21 mouse cellular contexts compared by ENCODE assay signal in genomic region chr9:58283431-58283830, GRCm38 (mm10). TPM values are rescaled to one million over a fixed set of nuclear protein-coding genes. Genes with fewer than 3 reads are reported as not detected.
DNase-seq lines count a peak whose midpoint lies in the region; ATAC-seq and TF ChIP-seq lines count a peak whose summit lies in the region.
"Had no signal": no experiment of that assay in that cellular context is flagged by ENCODE, and none has a peak within 500 bp of the region (broad histone marks: within the 10 kb centered on the region; RNA-seq: fewer than 3 reads in every experiment).

No protein-coding gene starts in this region.

- no peak for ATAC-seq in heart, embryonic 13.5 days (ENCODE audit: extremely low read depth, insufficient number of reproducible peaks, low FRiP score, low TSS enrichment)
- ATAC-seq in lung, embryonic 14.5 days (ENCODE audit: insufficient read depth), result peak; percentile 29; the same call in 1 of the 2 replicates
- ATAC-seq in embryonic facial prominence, embryonic 14.5 days (ENCODE audit: low read depth), result no peak
- ATAC-seq in limb, embryonic 13.5 days (ENCODE audit: low FRiP score, low read depth), result no peak
- ATAC-seq in CD4-positive, CD25-positive, alpha-beta regulatory T cell, adult 4 months, result no peak
- ATAC-seq: hindbrain, embryonic 16.5 days had no signal

- DNase-seq in heart, adult 11 months, result no peak
- DNase-seq in lung, embryonic 14.5 days, result peak; percentile 59
- no peak for DNase-seq in lung, postnatal 4 days
- DNase-seq in embryonic facial prominence, embryonic 14.5 days (ENCODE audit: low spot score), result peak; percentile 47
- DNase-seq: adrenal gland, adult 2 months; gastrocnemius, postnatal 25 days; heart, postnatal 14 days; kidney, adult 11 months; kidney, postnatal 36 days; layer of hippocampus, adult 9-11 months; right cerebral cortex, postnatal 25 days had no signal

- H3K9me3 ChIP-seq in heart, embryonic 13.5 days, result no peaks in the 10 kb centered on the region
- no peaks in the 10 kb centered on the region for H3K9me3 ChIP-seq in lung, embryonic 14.5 days (ENCODE audit: low read depth, low read length)
- no peaks in the 10 kb centered on the region for H3K9me3 ChIP-seq in embryonic facial prominence, embryonic 14.5 days (ENCODE audit: control insufficient read depth, low read length)
- no peaks in the 10 kb centered on the region for H3K9me3 ChIP-seq in limb, embryonic 13.5 days
- H3K9me3 ChIP-seq: forebrain, embryonic 10.5 days; G1E; midbrain, embryonic 12.5 days; neural tube, embryonic 15.5 days had no signal

- 55% methylated on average over 7 of the region's 7 CpGs for WGBS in heart, embryonic 13.5 days
- 40% methylated on average over 7 of the region's 7 CpGs for WGBS in lung, embryonic 14.5 days
- WGBS in embryonic facial prominence, embryonic 14.5 days, result 44% methylated on average over 7 of the region's 7 CpGs
- 50% methylated on average over 7 of the region's 7 CpGs for WGBS in limb, embryonic 13.5 days

- H3K9ac ChIP-seq in heart, embryonic 13.5 days, result no peak overlapping the region
- H3K9ac ChIP-seq in lung, embryonic 14.5 days, result no peak overlapping the region
- no peak overlapping the region for H3K9ac ChIP-seq in embryonic facial prominence, embryonic 14.5 days (ENCODE audit: low read depth, low read length)
- no peak overlapping the region for H3K9ac ChIP-seq in limb, embryonic 13.5 days
- H3K9ac ChIP-seq: midbrain, embryonic 12.5 days; neural tube, embryonic 15.5 days had no signal

- H3K4me2 ChIP-seq in heart, embryonic 13.5 days, result no peak overlapping the region
- no peak overlapping the region for H3K4me2 ChIP-seq in lung, embryonic 14.5 days
- no peak overlapping the region for H3K4me2 ChIP-seq in embryonic facial prominence, embryonic 14.5 days (ENCODE audit: low read depth, low read length)
- no peak overlapping the region for H3K4me2 ChIP-seq in limb, embryonic 13.5 days (replicated peaks)
- H3K4me2 ChIP-seq: liver, embryonic 11.5 days; midbrain, embryonic 12.5 days; neural tube, embryonic 15.5 days had no signal

- H3K27ac ChIP-seq in heart, embryonic 13.5 days (replicated peaks), result peak overlapping the region; percentile 58
- H3K27ac ChIP-seq in lung, embryonic 14.5 days (ENCODE audit: low read depth), result peak overlapping the region; percentile 18; the same call in 1 of the 2 replicates
- H3K27ac ChIP-seq in embryonic facial prominence, embryonic 14.5 days (replicated peaks; ENCODE audit: low read depth, low read length), result no peak overlapping the region; the same call in 1 of the 2 replicates
- peak overlapping the region; percentile 39; the same call in 1 of the 2 replicates for H3K27ac ChIP-seq in limb, embryonic 13.5 days
- H3K27ac ChIP-seq: forebrain, embryonic 10.5 days; macrophage; midbrain, embryonic 12.5 days; neural tube, embryonic 15.5 days had no signal

- H3K36me3 ChIP-seq in heart, embryonic 13.5 days, result peaks cover 12% of the 10 kb centered on the region
- no peaks in the 10 kb centered on the region for H3K36me3 ChIP-seq in lung, embryonic 14.5 days (ENCODE audit: insufficient read depth)
- 0 out of 2 replicates have a peak, but pooled peaks cover 6% of the 10 kb centered on the region for H3K36me3 ChIP-seq in embryonic facial prominence, embryonic 14.5 days (ENCODE audit: control insufficient read depth, insufficient read depth, low read length)
- H3K36me3 ChIP-seq in limb, embryonic 13.5 days, result peaks cover 14% of the 10 kb centered on the region
- H3K36me3 ChIP-seq: forebrain, embryonic 10.5 days; G1E; midbrain, embryonic 12.5 days; neural tube, embryonic 15.5 days had no signal

- no peak for TF ChIP-seq CTCF in lung, embryonic 14.5 days (IDR thresholded peaks at IDR 0.05; ENCODE audit: low read depth)

- no peaks in the 10 kb centered on the region for H3K27me3 ChIP-seq in heart, embryonic 13.5 days (replicated peaks)
- H3K27me3 ChIP-seq in lung, embryonic 14.5 days (ENCODE audit: insufficient read depth, low read length), result no peaks in the 10 kb centered on the region
- H3K27me3 ChIP-seq in embryonic facial prominence, embryonic 14.5 days (replicated peaks; ENCODE audit: control insufficient read depth, insufficient read depth, low read length), result no peaks in the 10 kb centered on the region
- H3K27me3 ChIP-seq in limb, embryonic 13.5 days, result no peaks in the 10 kb centered on the region
- H3K27me3 ChIP-seq: neural tube, embryonic 15.5 days had no signal

- H3K4me3 ChIP-seq in heart, embryonic 13.5 days, result no peak overlapping the region
- H3K4me3 ChIP-seq in lung, embryonic 14.5 days (ENCODE audit: low read depth, low read length), result no peak overlapping the region
- no peak overlapping the region for H3K4me3 ChIP-seq in embryonic facial prominence, embryonic 14.5 days (ENCODE audit: low read depth, low read length)
- H3K4me3 ChIP-seq in limb, embryonic 13.5 days, result no peak overlapping the region
- H3K4me3 ChIP-seq: forebrain, embryonic 10.5 days; midbrain, embryonic 12.5 days; neural tube, embryonic 15.5 days had no signal

- H3K4me1 ChIP-seq in heart, embryonic 13.5 days, result peaks cover 21% of the 10 kb centered on the region
- H3K4me1 ChIP-seq in lung, embryonic 14.5 days (ENCODE audit: insufficient read depth), result no peaks in the 10 kb centered on the region
- H3K4me1 ChIP-seq in embryonic facial prominence, embryonic 14.5 days (ENCODE audit: control insufficient read depth, insufficient read depth, low read length), result 0 out of 2 replicates have a peak, but pooled peaks cover 5% of the 10 kb centered on the region
- 0 out of 2 replicates have a peak, but pooled peaks cover 14% of the 10 kb centered on the region for H3K4me1 ChIP-seq in limb, embryonic 13.5 days

RNA-seq across cellular contexts. Expression of gene Loxl1, which starts 29.6 kb away (rescaled TPM):
- polyA plus RNA-seq in heart, embryonic 13.5 days (2015; fragmentation: Nextera tagmentation; extraction: Ambion mirVana), result 51.5 TPM in 2 replicates
- polyA plus RNA-seq in lung, embryonic 14.5 days (2014; fragmentation: Nextera tagmentation; extraction: Ambion mirVana), result 34.4 and 37.1 TPM in 2 replicates
- polyA plus RNA-seq in embryonic facial prominence, embryonic 14.5 days (2014; fragmentation: Nextera tagmentation; extraction: Ambion mirVana), result 68.7 and 74.1 TPM in 2 replicates
- polyA plus RNA-seq in limb, embryonic 13.5 days (2015; fragmentation: Nextera tagmentation; extraction: Ambion mirVana), result 51.3 and 52.2 TPM in 2 replicates
- polyA plus RNA-seq in CD4-positive, CD25-positive, alpha-beta regulatory T cell, adult 4 months (2017; shearing (Covaris generic)), result not detected
- polyA plus RNA-seq: G1E, macrophage had no signal

RNA-seq across cellular contexts. Expression of gene Stoml1, which starts 30.5 kb away (rescaled TPM):
- 25.0 and 25.6 TPM in 2 replicates for polyA plus RNA-seq in heart, embryonic 13.5 days (2015; fragmentation: Nextera tagmentation; extraction: Ambion mirVana)
- 23.2 and 27.1 TPM in 2 replicates for polyA plus RNA-seq in lung, embryonic 14.5 days (2014; fragmentation: Nextera tagmentation; extraction: Ambion mirVana)
- polyA plus RNA-seq in embryonic facial prominence, embryonic 14.5 days (2014; fragmentation: Nextera tagmentation; extraction: Ambion mirVana), result 25.0 and 34.1 TPM in 2 replicates
- 44.2 and 45.6 TPM in 2 replicates for polyA plus RNA-seq in limb, embryonic 13.5 days (2015; fragmentation: Nextera tagmentation; extraction: Ambion mirVana)
- 10 to 100 TPM; 26.0 to 83.0 TPM for polyA plus RNA-seq in CD4-positive, CD25-positive, alpha-beta regulatory T cell, adult 4 months (2017; shearing (Covaris generic))

RNA-seq across cellular contexts. Expression of gene Pml, which starts 33.8 kb away (rescaled TPM):
- 11.9 and 12.9 TPM in 2 replicates for polyA plus RNA-seq in heart, embryonic 13.5 days (2015; fragmentation: Nextera tagmentation; extraction: Ambion mirVana)
- polyA plus RNA-seq in lung, embryonic 14.5 days (2014; fragmentation: Nextera tagmentation; extraction: Ambion mirVana), result 21.4 and 23.2 TPM in 2 replicates
- polyA plus RNA-seq in embryonic facial prominence, embryonic 14.5 days (2014; fragmentation: Nextera tagmentation; extraction: Ambion mirVana), result 14.6 and 15.3 TPM in 2 replicates
- 15.3 and 18.2 TPM in 2 replicates for polyA plus RNA-seq in limb, embryonic 13.5 days (2015; fragmentation: Nextera tagmentation; extraction: Ambion mirVana)
- 10 to 100 TPM; 45.9 to 77.9 TPM for polyA plus RNA-seq in CD4-positive, CD25-positive, alpha-beta regulatory T cell, adult 4 months (2017; shearing (Covaris generic))

Comparison
In these comparisons a context has a peak if more than half of its experiments do, and no peak if none do; other contexts are left out.
1. DNase-seq: peak in lung, embryonic 14.5 days (single experiment) and embryonic facial prominence, embryonic 14.5 days (single experiment); none in heart, adult 11 months (single experiment) and lung, postnatal 4 days (0 of 2).
2. RNA of gene Loxl1, which starts 29.6 kb away (polyA plus RNA-seq): 68.7 to 74.1 TPM in embryonic facial prominence, embryonic 14.5 days, 51.5 TPM in heart, embryonic 13.5 days, 51.3 to 52.2 TPM in limb, embryonic 13.5 days and 34.4 to 37.1 TPM in lung, embryonic 14.5 days; not detected in CD4-positive, CD25-positive, alpha-beta regulatory T cell, adult 4 months; every median in the first group is over 10 times any median in the second.